Mouse (Mus musculus) thymus, adult 2 months (tissue): ENCODE measurements around the gene Il18bp.

Source experiments
- CTCF ChIP-seq: fragments of 200-500 bp; IDR thresholded peaks from 2 replicates; pipeline ENCODE4 v1.5.1; 2012; ENCODE audit warnings: mild to moderate bottlenecking, control low read depth, low read length, moderate library complexity, borderline replicate concordance; ENCODE audit not compliant: control insufficient read depth, poor library complexity, insufficient read depth; ENCODE audit errors: extremely low read depth
- POLR2A ChIP-seq: fragments of 200-500 bp; IDR thresholded peaks from 2 replicates; pipeline ENCODE4 v1.6.1; 2012; ENCODE audit warnings: mild to moderate bottlenecking, low read length, control low read depth, moderate library complexity; ENCODE audit not compliant: control insufficient read depth, poor library complexity, insufficient read depth; ENCODE audit errors: extremely low read depth

DNA sequence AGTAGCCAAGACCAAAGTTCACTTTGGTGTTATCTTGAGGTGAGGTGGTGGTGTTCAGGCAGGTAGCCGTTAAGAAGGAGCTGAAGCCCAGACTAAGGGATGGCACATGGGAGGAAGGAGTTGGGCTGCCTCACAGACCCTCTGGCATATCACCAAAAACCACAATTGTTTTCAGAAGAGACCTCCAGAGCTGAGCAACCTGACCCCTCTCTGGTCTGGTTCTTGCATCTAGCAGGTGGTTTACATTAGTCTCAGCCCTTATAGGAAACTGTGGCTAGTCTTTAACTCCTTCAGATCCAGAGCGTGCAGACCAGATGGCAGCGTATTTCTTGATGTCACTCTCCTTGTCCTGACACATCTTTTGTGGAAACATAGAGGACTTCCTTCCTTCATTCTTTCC is 44.8 kb downstream of the Il18bp start:
- TF ChIP-seq CTCF = no peak
- TF ChIP-seq POLR2A = no peak
